Mouse (Mus musculus) thymus, adult 2 months (tissue): ENCODE results near the gene Pcbp1.

ENCODE experiments used
- CTCF ChIP-seq: fragments of 200-500 bp; IDR thresholded peaks from 2 replicates; pipeline ENCODE4 v1.5.1; 2012; ENCODE audit warnings: mild to moderate bottlenecking, control low read depth, low read length, moderate library complexity, borderline replicate concordance; ENCODE audit not compliant: control insufficient read depth, poor library complexity, insufficient read depth; ENCODE audit errors: extremely low read depth
- POLR2A ChIP-seq: fragments of 200-500 bp; IDR thresholded peaks from 2 replicates; pipeline ENCODE4 v1.6.1; 2012; ENCODE audit warnings: mild to moderate bottlenecking, low read length, control low read depth, moderate library complexity; ENCODE audit not compliant: control insufficient read depth, poor library complexity, insufficient read depth; ENCODE audit errors: extremely low read depth

DNA sequence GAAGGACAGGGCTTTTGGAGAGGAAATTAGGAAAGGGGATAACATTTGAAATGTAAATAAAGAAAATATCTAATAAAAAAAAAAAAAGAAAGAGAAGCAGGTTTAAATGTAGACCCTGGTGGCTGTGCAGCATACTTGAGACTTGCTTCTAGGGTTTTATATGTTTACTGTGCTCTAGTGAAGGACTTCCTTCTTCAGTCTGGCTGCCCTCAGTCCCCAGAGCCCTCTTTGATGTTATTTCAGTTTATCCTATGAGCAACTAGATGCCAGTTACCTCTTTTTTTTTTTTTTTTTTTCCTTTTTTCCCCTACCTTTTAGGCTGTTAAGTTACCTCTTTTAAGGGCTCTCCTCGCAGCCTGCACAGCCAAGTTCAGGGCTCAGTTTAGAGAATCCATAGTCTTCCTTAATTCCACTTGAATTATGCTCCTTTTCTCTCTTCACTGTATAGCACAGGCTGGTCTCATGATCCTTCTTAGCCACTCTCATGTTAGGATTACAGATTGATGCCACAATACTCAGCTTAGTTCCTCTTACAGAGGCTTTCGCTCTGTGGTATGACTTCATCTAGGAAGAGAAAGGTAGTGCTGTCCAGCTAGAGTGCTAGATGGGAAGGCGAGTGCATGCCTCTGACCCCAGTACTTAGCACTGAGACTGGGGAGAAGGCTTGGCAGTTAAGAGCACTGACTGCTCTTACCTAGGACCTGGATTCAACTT is 30.4 kb upstream of the Pcbp1 start:
- TF ChIP-seq CTCF (no peak), POLR2A (no peak)
